Mouse (Mus musculus) heart, embryonic 11.5 days (tissue): ENCODE results near the gene Chd2. TPM values are rescaled to one million over a fixed set of nuclear protein-coding genes. Genes with fewer than 3 reads are reported as not detected.

ENCODE experiments used
- ATAC-seq: fragments of 200-750 bp; cut with Nextera tagmentation; replicated peaks from 2 replicates; pipeline ENCODE4 v1.8.0; 2017; ENCODE audit warnings: moderate library complexity; ENCODE audit not compliant: insufficient number of reproducible peaks, low FRiP score, low TSS enrichment
- H3K27ac ChIP-seq: fragments of 300-500 bp; sonication (generic); 2 replicates; pipeline ENCODE4 v1.5.1; 2014; ENCODE audit warnings: mild to moderate bottlenecking, low read depth, low read length
- H3K27me3 ChIP-seq: fragments of 300-500 bp; sonication (generic); 2 replicates; pipeline ENCODE4 v1.6.1; 2014; ENCODE audit warnings: mild to moderate bottlenecking, low read length, mixed read lengths; ENCODE audit not compliant: control insufficient read depth, insufficient read depth
- H3K36me3 ChIP-seq: fragments of 300-500 bp; sonication (generic); 2 replicates; pipeline ENCODE4 v1.6.1; 2014; ENCODE audit warnings: mild to moderate bottlenecking, low read length, moderate library complexity, mixed read lengths; ENCODE audit not compliant: control insufficient read depth, insufficient read depth
- H3K4me1 ChIP-seq: fragments of 300-500 bp; sonication (generic); 2 replicates; pipeline ENCODE4 v1.6.1; 2014; ENCODE audit warnings: low read length; ENCODE audit not compliant: control insufficient read depth, insufficient read depth
- H3K4me2 ChIP-seq: fragments of 300-500 bp; sonication (generic); 2 replicates; pipeline ENCODE4 v1.6.1; 2014; ENCODE audit warnings: mild to moderate bottlenecking, moderate library complexity
- H3K4me3 ChIP-seq: fragments of 300-500 bp; sonication (generic); 2 replicates; pipeline ENCODE4 v1.5.1; 2014; ENCODE audit warnings: low read depth, low read length
- H3K9ac ChIP-seq: fragments of 300-500 bp; sonication (generic); 2 replicates; pipeline ENCODE4 v1.6.1; 2014; ENCODE audit warnings: mild to moderate bottlenecking, low read depth, low read length, moderate library complexity
- H3K9me3 ChIP-seq: fragments of 300-500 bp; sonication (generic); replicated peaks from 2 replicates; pipeline ENCODE4 v1.6.1; 2016; ENCODE audit warnings: low read length; ENCODE audit not compliant: control insufficient read depth
- WGBS: fragments of 180-500 bp; shearing (Covaris S2); extraction: QIAGEN DNeasy Blood & Tissue Kit; methylation state at CpG from one replicate; pipeline ENCODE4 v1.1.7; 2014; ENCODE audit not compliant: insufficient replicate concordance; 5-methylcytosine and 5-hydroxymethylcytosine counted together
- polyA plus RNA-seq: library from polyadenylated mRNA; unstranded; fragments of >200 nt; fragmentation: Nextera tagmentation; extraction: Ambion mirVana; gene quantifications from 2 replicates; pipeline ENCODE4 v1.2.1, GENCODE M21; 2014

Chd2 gene
- polyA plus RNA-seq, 1 experiment from 2014 or later: 45.6 TPM

GRCm38 (mm10) chr7:73538424-73539079, 3.1 kb downstream of the Chd2 start:
- H3K27me3 ChIP-seq: no peaks in the 10 kb centered on the region
- H3K4me2 ChIP-seq: peak overlapping the region; percentile 84
- peak overlapping the region; percentile 97 for H3K27ac ChIP-seq
- peak overlapping the region; percentile 50 for H3K4me3 ChIP-seq
- H3K4me1 ChIP-seq: peaks cover 25% of the 10 kb centered on the region
- ATAC-seq: no peak
- H3K9ac ChIP-seq: peak overlapping the region; percentile 77
- no peaks in the 10 kb centered on the region for H3K9me3 ChIP-seq
- 0 out of 2 replicates have a peak, but pooled peaks cover 3% of the 10 kb centered on the region for H3K36me3 ChIP-seq
- 12% methylated on average over 4 of the region's 4 CpGs for WGBS

- H3K36me3 ChIP-seq: no peaks in the 10 kb centered on the region
- H3K4me1 ChIP-seq: peaks cover 31% of the 10 kb centered on the region
- H3K9me3 ChIP-seq: no peaks in the 10 kb centered on the region
- peak overlapping the region; percentile 84 for H3K4me2 ChIP-seq
- H3K27ac ChIP-seq: peak overlapping the region; percentile 97
- WGBS: under 1% methylated on average over 46 of the region's 46 CpGs
- ATAC-seq: peak; percentile 98
- H3K9ac ChIP-seq: peak overlapping the region; percentile 73
- H3K27me3 ChIP-seq: no peaks in the 10 kb centered on the region
- peak overlapping the region; percentile 50 for H3K4me3 ChIP-seq
Observed at GRCm38 (mm10) chr7:73537634-73538423, 3.8 kb downstream of the Chd2 start.

- H3K4me2 ChIP-seq: peak overlapping the region; percentile 84
- ATAC-seq: no peak
- peak overlapping the region; percentile 50 for H3K4me3 ChIP-seq
- H3K9me3 ChIP-seq: no peaks in the 10 kb centered on the region
- no peaks in the 10 kb centered on the region for H3K36me3 ChIP-seq
- no peaks in the 10 kb centered on the region for H3K27me3 ChIP-seq
- peak overlapping the region; percentile 97 for H3K27ac ChIP-seq
- H3K4me1 ChIP-seq: peaks cover 33% of the 10 kb centered on the region
- H3K9ac ChIP-seq: peak overlapping the region; percentile 73
- 20% methylated on average over 10 of the region's 10 CpGs for WGBS
Observed at GRCm38 (mm10) chr7:73537228-73537627, 4.4 kb downstream of the Chd2 start.

GRCm38 (mm10) chr7:73536579-73536978, 5.1 kb downstream of the Chd2 start:
- H3K36me3 ChIP-seq: no peaks in the 10 kb centered on the region

GRCm38 (mm10) chr7:73535861-73536200, 5.8 kb downstream of the Chd2 start:
- H3K36me3 ChIP-seq: no peaks in the 10 kb centered on the region
- peak overlapping the region; percentile 8; the same call in 1 of the 2 replicates for H3K4me2 ChIP-seq
- no peak for ATAC-seq
- H3K9me3 ChIP-seq: no peaks in the 10 kb centered on the region
- no peak overlapping the region for H3K4me3 ChIP-seq
- no peaks in the 10 kb centered on the region for H3K27me3 ChIP-seq
- peaks cover 43% of the 10 kb centered on the region for H3K4me1 ChIP-seq
- WGBS: 69% methylated on average over 4 of the region's 4 CpGs
- H3K9ac ChIP-seq: no peak overlapping the region
- 0 out of 2 replicates have a peak overlapping the region, but pooled peaks have one; percentile 15 for H3K27ac ChIP-seq

More at GRCm38 (mm10) chr7:73536579-73536978, 5.1 kb downstream of the Chd2 start:
- H3K4me3 ChIP-seq: peak overlapping the region; percentile 50
- no peak overlapping the region for H3K27ac ChIP-seq
- peaks cover 37% of the 10 kb centered on the region for H3K4me1 ChIP-seq
- 80% methylated on average over 2 of the region's 2 CpGs for WGBS
- peak overlapping the region; percentile 84 for H3K4me2 ChIP-seq
- H3K9me3 ChIP-seq: no peaks in the 10 kb centered on the region
- ATAC-seq: no peak
- H3K9ac ChIP-seq: no peak overlapping the region; the same call in 1 of the 2 replicates
- no peaks in the 10 kb centered on the region for H3K27me3 ChIP-seq

GRCm38 (mm10) chr7:73534937-73535860, 6.4 kb downstream of the Chd2 start:
- WGBS: 61% methylated on average over 2 of the region's 2 CpGs
- Histone ChIP-seq H3K27ac (no peak overlapping the region), H3K4me3 (no peak overlapping the region), H3K9ac (no peak overlapping the region), H3K9me3 (no peaks in the 10 kb centered on the region), H3K27me3 (no peaks in the 10 kb centered on the region), H3K4me2 (no peak overlapping the region), H3K36me3 (no peaks in the 10 kb centered on the region), H3K4me1 (peaks cover 43% of the 10 kb centered on the region)
- no peak for ATAC-seq

- H3K36me3 ChIP-seq: no peaks in the 10 kb centered on the region
- peak overlapping the region; percentile 18; the same call in 1 of the 2 replicates for H3K4me2 ChIP-seq
- ATAC-seq: no peak
- peak overlapping the region; percentile 36 for H3K27ac ChIP-seq
- no peaks in the 10 kb centered on the region for H3K9me3 ChIP-seq
- H3K4me1 ChIP-seq: peaks cover 43% of the 10 kb centered on the region
- peak overlapping the region; percentile 56; the same call in 1 of the 2 replicates for H3K9ac ChIP-seq
- WGBS: 44% methylated on average over 2 of the region's 2 CpGs
- no peaks in the 10 kb centered on the region for H3K27me3 ChIP-seq
- no peak overlapping the region for H3K4me3 ChIP-seq
Observed at GRCm38 (mm10) chr7:73533457-73533856, 8.2 kb downstream of the Chd2 start.

GRCm38 (mm10) chr7:73532916-73533315, 8.7 kb downstream of the Chd2 start:
- Histone ChIP-seq H3K36me3 (no peaks in the 10 kb centered on the region), H3K9me3 (no peaks in the 10 kb centered on the region), H3K27ac (peak overlapping the region; percentile 36), H3K27me3 (no peaks in the 10 kb centered on the region), H3K4me1 (peaks cover 43% of the 10 kb centered on the region), H3K4me2 (peak overlapping the region; percentile 18; the same call in 1 of the 2 replicates), H3K4me3 (no peak overlapping the region), H3K9ac (no peak overlapping the region)
- WGBS: 71% methylated on average over 3 of the region's 3 CpGs
- ATAC-seq: no peak
